Mouse (Mus musculus): ENCODE measurements around the gene Selenoh.

GRCm38 (mm10) chr2:84704329-84704728, 33.8 kb upstream of the Selenoh start:
- no peak for TF ChIP-seq CTCF (IDR thresholded peaks at IDR 0.05; ENCODE audit: low read depth)
- no peak for TF ChIP-seq EP300 (IDR thresholded peaks at IDR 0.05; ENCODE audit: low read depth)

All from liver, postnatal 0 days (tissue).